Mouse (Mus musculus) neutrophil, adult 5-6 weeks (primary cell): Measurements from ENCODE around the gene Tent4b. TPM values are rescaled to one million over a fixed set of nuclear protein-coding genes. Genes with fewer than 3 reads are reported as not detected.
A peak's percentile ranks its signal among the peaks of the same experiment; 100 is the strongest.
"Not testable (repeated sequence)": the region's sequence is repeated elsewhere in the genome, so short reads cannot be mapped to it uniquely, and the experiment has no call there.

Experiments
- ATAC-seq: fragments of 151-379, 151-347 bp; 2 replicates; pipeline ENCODE4 v1.8.0; 2017; ENCODE audit warnings: mild to moderate bottlenecking, moderate TSS enrichment; ENCODE audit not compliant: insufficient number of reproducible peaks, poor library complexity, low FRiP score, severe bottlenecking; ENCODE audit errors: extremely low read depth
- total RNA-seq: library from RNA; stranded (forward); fragments of 200-1000 nt; gene quantifications from 2 replicates; pipeline ENCODE4 v1.2.3, GENCODE M21; 2017

The Tent4b gene
- 61.9 and 66.9 TPM in 2 replicates for total RNA-seq

DNA sequence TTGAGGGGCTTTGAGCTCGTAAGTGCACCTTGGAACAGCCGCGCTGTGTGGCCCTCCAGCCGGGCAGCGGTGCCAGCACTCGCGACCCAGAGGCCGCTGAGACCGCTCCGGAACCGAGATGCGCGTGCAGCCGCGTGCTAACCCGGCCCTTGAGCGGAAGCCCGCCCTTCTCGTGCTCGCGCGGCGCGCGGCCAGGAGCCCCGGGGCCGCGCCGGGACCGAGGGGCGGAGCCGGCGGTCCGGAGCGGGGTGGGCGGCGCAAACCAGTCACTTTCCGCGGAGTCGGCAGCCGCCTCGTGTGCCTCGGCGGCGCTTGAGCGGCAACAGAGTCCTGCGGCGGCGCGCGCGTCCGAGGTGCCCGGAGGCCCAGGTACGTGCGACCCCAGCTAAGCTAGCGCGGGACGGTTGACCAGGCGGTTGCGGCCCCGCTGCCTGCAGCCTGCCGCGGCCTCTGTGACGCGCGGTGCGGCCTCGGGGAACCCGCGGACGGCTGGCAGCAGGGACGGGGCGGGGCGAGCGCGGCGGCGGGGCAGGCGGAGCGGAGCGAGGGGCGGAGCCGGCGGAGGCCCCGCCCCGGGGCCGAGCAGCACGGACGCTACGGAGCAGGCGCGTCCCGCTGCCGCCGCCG lies at the start of gene Tent4b:
Tent4b (plus strand) TSS at position 269 of the 627 bp plus-strand sequence.
- peak; percentile 75 for ATAC-seq

DNA sequence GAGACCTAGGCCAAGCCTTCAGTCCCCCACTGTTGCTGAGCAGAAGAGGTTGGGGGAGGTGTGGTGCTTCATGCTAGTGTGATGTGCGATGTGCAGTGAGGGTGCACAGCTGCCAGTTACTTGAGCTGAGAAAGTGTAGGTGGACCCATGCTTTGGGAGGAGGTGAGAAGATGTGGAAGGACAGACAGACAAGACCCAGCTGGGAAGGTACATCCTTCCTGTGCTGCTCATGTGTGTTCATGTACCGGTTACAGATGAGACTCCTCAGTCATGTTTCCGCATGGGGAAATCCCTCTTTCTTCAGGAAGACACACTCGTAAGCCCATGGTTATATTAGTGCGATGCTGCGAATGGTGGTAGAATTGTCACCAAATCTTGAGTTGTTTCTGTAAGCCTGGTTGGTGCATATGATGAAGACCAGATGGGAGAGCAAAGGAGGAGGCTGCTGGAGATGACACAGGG lies 48.1 kb upstream of the Tent4b start:
- no peak for ATAC-seq

GRCm38 (mm10) chr8:88160237-88160995 lies 38.6 kb upstream of the Tent4b start:
- ATAC-seq = no peak

GRCm38 (mm10) chr8:88161439-88161838 lies 37.6 kb upstream of the Tent4b start:
- peak; percentile 77; the same call in 1 of the 2 replicates for ATAC-seq

GRCm38 (mm10) chr8:88175264-88175663 lies 23.7 kb upstream of the Tent4b start:
- no peak for ATAC-seq

- no peak for ATAC-seq
Measured at GRCm38 (mm10) chr8:88177291-88177690, 21.7 kb upstream of the Tent4b start.

- no peak for ATAC-seq
Measured at GRCm38 (mm10) chr8:88183121-88183520, 15.9 kb upstream of the Tent4b start.

GRCm38 (mm10) chr8:88184914-88185313 lies 14.1 kb upstream of the Tent4b start:
- no peak for ATAC-seq

DNA sequence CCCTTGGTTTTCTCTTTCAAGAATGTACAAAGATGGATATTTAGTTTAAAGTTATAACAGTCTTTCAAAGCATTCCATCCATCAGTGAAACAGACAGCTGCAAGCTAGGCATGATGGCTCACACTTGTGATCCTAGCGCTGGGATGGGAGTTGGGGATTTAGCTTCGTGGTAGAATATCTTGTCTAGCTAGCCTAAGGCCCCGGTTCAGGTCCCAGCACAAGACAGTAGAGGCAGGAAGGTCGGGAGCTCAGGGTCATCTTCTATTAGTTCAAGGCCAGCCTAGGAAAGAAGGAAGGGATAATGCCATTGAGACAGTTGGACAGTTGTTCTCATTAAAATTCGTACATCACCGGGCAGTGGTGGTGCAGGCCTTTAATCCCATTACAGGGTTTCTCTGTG lies 13.3 kb upstream of the Tent4b start:
- no peak for ATAC-seq

DNA sequence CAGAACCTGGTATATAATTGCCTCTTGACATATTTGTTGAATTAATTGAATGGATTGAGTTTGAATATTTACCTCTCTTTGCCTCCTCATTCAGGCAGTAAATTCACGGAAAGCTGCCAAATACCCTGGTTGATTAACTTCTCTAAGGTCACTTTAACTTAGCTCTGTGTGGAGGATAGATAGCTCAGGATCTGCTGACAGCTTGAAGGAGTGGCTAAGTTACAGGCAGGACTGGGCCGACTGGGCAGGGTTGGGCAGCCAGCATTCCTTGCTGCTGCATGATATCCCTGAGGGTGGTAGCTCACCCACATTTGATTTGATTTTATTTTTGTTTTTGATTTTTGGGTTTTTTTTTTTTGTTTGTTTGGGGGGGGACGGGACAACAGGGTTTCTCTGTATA lies 1.7 kb upstream of the Tent4b start:
- ATAC-seq = no peak

GRCm38 (mm10) chr8:88198551-88198944 lies 465 bp upstream of the Tent4b start:
- ATAC-seq = no peak

DNA sequence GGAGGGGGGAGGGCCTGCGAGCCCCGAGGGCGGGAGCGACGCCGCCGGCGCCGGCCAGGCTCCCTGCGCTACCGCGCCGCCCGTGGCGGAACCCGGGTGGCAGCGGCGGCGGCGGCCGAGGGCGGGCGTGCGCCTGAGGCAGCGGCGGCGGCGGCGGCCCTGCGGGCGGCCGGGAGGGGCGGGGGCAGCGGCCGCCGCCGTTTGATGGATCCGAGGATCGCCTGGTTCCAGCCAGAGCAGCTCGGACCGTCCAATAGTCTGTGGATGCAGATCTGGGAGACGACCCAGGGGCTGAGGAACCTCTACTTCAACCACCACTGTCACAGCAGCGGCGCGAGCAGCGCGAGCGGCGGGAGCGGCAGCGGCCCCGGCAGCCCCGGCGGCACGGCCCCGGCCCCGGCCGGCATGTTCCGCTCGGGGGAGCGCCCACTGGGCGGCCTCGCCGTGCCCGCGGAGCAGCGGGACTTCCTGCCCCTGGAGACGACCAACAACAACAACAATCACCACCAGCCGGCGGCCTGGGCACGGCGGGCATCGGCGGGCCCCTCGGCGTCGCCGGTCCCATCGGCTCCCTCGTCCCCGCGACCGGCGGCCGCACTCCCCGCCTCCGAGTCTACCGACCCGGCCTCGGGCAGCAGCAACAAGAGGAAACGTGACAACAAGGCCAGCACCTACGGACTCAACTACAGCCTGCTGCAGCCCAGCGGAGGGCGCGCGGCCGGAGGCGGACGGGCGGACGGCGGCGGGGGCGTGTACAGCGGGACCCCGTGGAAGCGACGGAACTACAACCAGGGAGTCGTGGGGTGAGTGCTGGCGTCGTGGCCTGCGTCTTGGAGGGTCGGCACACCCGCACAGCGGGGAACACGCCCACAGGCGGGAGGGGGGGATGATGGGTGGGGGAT lies 938 bp downstream of the Tent4b start:
- ATAC-seq = peak; percentile 23; the same call in 1 of the 2 replicates

DNA sequence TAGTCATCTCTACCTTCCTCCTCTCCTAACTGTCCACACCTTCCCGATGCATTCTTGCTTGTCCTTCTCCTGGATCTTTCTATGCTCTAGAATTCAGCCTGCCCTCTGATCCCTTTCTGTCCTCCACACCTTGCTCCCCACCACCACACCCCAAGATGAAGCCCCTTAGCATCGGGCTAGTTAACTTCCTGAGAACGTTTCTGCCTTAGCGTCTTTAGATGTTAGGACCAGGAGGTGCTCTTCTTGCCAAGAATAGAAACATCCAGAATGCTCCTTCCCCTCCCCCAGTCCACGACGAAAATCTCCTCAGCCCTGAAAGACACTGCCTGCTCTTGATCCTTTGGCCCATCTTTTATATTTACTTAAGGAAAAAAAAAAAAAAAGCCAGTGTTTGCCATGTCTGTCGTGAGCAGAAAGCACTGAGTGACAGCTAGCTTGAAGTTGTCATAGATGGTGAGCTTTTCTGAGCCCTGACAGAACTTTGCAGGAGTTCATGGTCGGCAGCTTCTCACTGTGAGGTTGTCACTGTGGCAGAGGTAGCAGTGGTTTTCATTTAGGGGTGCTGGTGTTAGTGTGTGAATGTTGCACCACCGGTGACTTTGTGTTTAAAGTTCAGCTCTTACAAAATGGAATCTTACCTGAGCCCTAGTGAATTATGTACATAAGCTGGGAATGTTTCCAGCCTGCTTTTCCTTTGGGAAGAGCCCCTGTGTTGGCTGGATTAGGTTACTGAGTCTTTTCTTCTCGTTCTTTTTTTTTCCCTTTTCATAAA lies 1.9 kb downstream of the Tent4b start:
- ATAC-seq = no peak

GRCm38 (mm10) chr8:88201641-88202040 lies 2.6 kb downstream of the Tent4b start:
- no peak for ATAC-seq

DNA sequence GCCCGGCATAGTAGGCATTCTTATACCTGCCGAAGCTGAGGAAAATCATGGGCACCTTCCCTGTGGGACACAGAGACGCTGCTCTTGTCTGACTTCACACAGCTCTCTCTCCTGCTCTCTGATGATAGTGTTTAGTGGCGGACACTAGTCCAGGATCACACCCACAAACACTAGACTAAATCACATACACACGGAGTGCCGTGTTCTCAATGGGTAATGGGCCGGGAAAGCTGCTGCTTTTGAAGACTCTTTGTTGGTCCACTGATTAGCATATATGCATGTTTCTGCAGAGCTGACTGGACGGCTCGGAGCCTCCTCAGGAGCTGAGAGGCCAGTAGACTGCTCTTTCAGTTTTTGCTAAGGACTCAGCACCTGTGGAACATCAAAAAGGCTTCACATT lies 7.0 kb downstream of the Tent4b start:
- ATAC-seq = no peak

DNA sequence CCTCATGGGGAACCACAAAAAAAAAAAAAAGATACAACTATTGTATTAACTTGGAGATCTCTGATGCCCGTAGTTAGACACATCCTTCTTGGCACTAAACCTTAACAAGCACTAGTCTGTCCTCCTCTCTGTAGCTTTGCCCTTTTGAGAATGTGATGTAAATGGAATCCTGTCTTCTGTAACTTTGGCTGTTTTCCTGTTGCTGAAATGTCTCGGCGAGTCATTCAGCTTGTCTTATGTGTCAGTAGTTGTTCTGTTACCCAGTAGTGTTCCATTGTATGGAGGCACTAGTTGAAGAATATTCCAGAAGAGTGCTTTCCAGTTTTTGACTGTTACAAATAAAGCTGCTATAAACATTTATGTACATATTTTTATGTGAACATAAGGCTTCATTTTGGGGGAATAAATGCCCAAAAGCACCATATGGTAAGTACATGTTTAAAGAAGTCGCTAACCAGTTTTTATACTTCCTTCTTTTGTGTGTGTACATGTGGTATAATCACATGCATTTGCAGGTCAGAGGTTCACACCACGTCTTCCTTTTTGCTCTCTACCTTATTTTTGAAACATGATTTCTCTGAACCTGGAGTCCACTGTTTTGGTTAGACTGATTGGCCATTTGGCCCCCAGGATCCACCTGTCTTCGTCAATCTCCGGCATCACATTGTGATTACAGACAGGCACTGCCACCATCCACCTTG lies 8.3 kb downstream of the Tent4b start:
- no peak for ATAC-seq

DNA sequence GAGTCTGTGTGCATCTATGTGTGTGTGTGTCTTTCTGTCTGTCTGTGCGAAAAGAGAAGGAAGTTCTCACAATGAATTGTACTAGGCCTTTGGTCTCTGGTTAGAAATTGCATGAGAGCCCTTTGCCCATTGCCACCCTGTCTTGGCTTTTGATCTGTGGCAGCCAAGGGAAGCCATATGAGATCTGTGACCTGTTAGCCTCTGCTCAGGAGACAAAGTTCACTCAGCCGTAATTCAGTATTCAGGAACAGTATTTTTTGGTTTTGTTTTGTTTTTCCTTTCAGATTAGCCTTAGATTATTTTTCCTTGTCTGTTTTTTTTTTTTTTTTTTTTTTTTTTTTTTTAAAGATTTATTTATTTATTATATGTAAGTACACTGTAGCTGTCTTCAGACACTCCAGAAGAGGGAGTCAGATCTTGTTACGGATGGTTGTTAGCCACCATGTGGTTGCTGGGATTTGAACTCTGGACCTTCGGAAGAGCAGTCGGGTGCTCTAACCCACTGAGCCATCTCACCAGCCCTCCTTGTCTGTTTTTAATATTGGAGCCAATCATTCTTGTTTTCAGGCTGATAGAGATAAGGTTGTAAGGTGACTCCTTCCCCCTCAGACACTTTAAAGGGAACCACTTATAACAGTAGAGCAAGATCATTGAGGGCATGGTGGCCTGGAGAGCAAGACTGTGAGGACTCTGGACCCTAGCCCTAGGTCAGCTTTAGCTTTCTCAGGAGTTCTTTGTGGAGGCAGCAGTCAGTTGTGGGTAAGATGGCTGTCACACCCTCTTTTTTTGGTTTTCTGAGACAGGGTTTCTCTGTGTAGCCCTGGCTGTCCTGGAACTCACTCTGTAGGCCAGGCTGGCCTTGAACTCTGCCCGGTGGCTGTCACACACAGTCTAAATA lies 11.2 kb downstream of the Tent4b start:
- not testable (repeated sequence) for ATAC-seq
